Mouse (Mus musculus) thymus, adult 2 months (tissue): ENCODE data around the gene Ccdc6.

ENCODE experiments used
- CTCF ChIP-seq: fragments of 200-500 bp; IDR thresholded peaks from 2 replicates; pipeline ENCODE4 v1.5.1; 2012; ENCODE audit warnings: mild to moderate bottlenecking, control low read depth, low read length, moderate library complexity, borderline replicate concordance; ENCODE audit not compliant: control insufficient read depth, poor library complexity, insufficient read depth; ENCODE audit errors: extremely low read depth
- POLR2A ChIP-seq: fragments of 200-500 bp; IDR thresholded peaks from 2 replicates; pipeline ENCODE4 v1.6.1; 2012; ENCODE audit warnings: mild to moderate bottlenecking, low read length, control low read depth, moderate library complexity; ENCODE audit not compliant: control insufficient read depth, poor library complexity, insufficient read depth; ENCODE audit errors: extremely low read depth

GRCm38 (mm10) chr10:70197601-70198000 lies 100.7 kb downstream of the Ccdc6 start:
- no peak for TF ChIP-seq POLR2A
- TF ChIP-seq CTCF, result no peak
